Mouse (Mus musculus) urinary bladder, postnatal 25 days (tissue): Measurements from ENCODE around the gene Nucks1.

ENCODE experiments used
- DNase-seq: peaks from one replicate; pipeline ENCODE4 v3.0.0; 2022; ENCODE audit warnings: low spot score

Gene Nucks1

DNA sequence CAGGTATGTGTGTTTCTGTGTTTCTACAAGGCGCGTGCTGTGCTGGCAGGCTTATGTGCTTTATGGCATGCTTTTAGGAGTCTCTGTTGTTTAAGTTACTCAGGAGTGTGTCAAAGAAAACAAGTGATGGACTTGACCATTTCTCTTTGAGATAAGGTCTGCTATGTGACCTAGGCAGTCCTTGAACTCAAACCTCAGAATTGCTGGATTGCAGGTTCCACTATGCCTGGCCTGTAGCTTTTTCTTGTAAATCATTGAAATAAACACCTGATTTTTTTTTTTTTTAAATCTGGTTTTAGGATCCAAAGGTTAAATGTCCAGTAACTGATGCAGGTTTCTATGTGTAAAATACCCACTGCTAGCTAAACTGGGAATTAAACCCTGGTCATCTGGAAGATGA lies 8.7 kb downstream of the Nucks1 start:
- no peak for DNase-seq

DNA sequence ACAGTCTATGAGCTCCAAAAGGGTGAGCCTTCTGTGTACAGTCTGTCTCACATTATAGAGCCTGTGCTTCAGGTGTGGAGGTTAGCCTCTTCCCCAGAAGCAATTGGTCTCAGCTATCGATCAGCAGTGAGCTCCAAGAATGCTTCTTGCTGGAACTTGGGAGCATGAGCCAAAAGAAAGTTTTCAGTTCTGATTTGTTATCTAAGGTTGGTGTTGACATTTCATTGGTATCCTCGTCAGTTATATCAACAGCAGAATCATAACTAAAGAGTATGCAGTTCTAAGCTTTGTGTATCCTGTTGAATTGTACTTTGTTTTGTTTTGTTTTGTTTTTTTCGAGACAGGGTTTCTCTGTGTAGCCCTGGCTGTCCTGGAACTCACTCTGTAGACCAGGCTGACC lies 11.8 kb downstream of the Nucks1 start:
- DNase-seq, result no peak

DNA sequence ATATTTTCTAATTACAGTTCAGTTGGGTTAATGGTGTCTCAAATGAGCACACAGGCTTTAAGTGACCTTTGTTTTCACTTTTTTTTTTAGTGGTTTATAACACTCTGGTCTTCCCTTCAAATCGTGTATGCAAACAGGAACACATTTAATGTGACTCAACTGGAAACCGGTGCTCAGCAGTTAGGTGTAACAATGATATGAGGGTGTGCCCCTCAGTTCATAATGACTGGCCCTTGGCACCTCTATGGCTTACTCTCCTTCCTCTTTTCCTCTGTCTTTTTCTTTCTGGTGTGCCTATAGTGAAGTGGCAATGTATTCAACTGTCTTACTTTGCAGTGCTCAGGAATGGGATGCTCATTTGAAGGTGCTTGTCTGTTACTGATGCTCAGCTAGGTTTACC lies 23.1 kb downstream of the Nucks1 start:
- no peak for DNase-seq

DNA sequence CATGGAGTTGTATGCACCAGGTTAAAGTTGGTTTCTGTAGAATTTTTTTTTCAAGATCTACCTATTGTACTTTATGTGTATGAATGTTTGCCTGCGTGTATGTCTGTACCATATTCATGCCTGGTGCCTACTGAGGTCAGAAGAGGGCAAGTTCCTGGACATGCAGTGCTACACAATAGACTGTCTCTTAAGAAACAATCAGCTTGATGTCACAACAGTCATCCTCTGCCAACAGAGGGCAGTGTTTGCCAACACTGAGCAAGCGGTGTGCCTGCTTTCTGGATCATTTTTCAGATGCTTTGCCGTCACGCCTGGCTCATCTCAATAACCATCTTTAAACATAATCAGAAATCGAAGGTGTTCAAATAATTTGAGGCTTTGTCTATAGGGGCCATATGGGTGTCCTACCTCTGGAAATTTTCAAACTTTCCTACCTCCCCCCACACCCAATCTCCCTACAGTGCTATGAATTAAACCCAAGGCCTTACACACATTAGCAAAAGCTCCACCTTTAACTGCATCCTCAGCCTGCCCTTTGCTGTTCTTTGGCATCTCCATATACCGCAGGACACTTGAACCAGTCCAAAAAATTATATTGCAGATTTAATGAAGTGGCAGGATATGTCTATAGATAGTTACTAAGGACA lies 27.4 kb downstream of the Nucks1 start:
- peak; percentile 48 for DNase-seq

DNA sequence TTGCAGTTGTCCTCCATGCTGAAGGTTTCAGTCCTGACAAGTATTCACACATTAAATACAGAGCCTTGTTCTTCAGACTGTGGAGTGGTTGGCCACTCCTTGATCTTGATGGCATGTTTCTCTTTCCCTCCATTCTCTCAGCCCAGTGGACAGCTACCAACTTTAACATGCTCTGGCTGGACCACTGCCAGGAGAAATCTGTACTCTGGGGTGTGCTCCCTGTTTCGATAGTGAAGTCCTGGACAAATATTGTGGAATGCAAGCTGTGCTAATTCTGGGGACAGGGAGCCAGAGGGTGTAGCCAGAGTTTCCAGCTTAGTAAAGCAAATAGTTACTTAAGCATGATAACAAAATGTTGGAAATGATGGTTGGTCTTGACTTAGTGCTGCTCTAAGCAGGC lies 28.5 kb downstream of the Nucks1 start:
- peak; percentile 16 for DNase-seq

DNA sequence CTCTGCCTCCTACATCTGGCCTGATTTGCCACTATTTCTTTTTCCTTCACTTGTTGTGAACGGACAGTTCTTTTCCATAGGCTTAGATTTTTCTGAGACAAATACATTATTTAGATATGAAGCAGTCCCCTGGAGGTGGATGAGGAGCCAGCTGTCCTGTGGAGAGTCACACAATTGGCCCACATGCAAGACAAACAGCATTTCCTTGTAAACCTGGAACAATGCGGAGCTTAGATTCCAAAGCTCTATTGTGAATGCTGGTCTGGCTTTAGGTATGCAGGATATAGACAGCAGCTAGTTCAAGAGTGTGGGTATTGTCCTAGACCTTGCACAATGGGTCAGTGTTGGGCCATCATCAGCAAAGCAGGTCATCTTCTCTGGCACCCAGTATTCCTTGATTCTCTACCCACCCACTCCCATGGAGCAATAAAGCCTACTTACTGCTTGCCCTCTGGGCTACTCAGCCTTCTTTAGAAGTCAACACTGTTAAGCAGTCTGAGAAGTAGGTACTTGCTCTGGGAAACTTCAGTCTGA lies 30.4 kb downstream of the Nucks1 start:
- no peak for DNase-seq

DNA sequence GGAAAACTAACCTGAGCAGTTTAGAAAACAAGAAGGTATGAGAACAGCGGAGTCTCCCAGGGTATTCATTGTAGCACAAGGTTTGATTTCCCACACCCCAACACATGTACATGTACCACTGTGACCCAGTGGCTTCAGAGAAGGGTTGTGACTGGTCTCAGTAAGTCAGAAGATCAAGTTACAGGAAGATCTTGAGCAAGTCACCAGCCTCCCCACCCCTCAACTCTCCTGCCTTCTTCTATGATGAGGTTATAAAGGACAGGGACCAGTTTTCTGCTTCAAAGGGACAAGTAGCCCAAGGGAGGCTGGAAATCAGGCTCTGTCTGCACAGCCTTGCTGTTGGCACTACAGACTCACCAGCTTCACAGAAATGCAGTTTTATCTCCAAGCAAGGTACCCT lies 31.2 kb downstream of the Nucks1 start:
- DNase-seq, result no peak

DNA sequence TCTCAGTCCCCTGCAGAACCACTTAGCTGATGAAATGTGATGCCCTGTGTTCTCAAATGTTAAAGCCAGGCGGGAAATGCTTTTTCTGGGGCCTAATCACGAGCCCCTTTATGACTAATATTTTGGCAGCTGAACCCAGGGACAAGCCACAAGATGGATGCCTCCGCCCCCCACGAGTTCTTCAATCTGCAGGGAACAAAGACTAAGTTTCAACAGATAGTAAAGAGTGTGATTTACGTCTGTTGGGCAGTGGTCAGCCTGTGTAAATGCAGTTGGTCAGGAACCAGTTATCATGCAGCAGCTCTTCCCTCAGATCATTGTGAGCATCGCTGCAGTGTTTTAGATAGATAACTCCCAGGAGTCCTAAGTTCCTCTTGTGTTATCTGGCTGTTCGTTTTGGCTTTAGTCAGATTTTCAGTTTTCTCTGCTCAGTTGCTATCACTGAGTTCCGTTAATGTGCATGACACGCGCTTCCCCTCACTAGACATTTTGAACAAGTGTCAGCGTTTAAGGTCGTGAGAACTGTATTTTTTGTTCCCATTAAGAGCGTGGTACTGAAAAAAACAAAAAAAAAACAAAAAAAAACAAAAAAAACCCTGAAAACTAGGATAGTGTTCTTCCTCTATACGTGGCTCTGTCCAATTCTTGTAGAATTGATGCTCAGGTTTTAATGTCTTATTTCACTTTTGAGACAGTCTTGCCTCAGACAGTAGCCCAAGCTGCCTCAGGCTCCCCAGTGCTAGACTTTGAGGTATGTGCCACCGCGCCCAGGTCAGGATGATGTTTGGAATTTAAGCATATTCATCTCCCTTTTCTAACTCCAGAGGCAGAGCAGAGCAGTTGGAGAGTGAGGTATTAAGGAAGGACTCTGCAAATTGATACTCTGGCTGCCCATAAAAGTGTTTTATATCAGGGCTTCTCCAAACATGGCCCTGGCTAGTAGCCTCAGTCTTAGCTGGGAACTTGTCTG lies 32.6 kb downstream of the Nucks1 start:
- DNase-seq, result no peak

DNA sequence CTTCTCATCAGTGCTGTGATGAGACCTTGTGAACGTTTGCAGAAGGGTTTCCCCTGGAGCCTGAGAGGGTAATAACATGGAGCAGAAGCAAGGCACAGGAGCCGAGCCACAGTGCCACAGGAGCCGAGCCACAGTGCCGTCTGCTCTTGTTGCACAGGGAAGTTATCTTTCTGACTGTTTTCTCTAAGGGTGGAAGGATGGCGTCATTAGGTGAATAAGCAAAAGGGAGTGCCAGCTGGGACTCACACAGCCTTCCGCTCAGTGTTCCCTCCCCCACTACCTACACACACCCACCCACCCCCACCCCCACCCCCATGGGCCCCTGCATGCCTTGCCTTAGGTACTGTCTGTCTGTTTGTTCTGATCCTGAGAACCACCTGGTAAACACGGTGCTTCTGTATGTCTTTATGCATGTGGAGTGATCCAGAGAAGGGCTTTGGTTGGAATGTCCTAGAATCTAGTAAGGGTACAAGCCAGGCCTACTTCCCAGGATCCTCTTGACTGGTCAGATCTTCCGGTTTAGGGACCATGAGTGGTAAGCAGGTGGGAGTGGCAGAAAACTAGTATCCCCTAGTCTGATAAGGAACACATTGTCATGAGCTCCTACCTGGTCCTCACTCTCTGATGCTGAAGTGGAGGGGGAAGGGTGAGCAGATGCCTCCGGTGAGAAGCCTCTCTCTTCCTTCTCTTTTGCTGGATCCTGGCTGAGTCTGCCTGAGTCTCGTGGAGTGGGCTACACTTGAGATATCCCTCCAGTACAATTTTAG lies 35.5 kb downstream of the Nucks1 start:
- DNase-seq, result no peak

DNA sequence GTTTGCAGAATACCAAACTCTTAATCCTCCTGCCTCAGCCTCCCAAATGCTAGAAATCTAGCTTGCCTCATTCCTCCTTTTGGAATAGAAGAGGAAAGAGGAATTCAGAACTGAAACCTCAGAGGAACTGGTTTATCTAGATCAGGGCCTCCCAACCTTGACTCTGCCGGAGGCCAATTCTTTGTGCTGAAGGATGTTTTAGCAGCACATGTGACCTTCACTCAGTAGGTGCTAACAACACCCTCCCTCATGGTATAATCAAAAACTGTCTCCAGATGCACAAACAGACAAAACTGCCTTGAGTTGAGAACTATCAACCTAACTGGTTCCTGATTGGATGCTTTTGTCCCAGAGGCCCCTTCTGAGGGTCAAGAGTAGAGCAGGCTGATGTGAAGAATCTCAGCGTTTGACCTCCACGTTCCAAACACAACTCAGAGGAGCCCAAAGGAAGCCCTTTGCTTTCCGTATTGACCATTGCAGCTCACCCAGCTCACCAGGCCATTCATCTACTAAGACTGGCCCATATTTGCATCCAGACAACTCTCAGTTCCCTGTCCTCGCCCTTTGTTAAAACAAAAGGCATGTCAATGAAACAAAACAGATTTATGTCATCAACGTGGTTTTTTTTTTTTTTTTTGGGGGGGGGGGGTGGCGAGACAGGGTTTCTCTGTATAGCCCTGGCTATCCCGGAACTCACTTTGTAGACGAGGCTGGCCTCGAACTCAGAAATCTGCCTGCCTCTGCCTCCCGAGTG lies 36.3 kb downstream of the Nucks1 start:
- no peak for DNase-seq

DNA sequence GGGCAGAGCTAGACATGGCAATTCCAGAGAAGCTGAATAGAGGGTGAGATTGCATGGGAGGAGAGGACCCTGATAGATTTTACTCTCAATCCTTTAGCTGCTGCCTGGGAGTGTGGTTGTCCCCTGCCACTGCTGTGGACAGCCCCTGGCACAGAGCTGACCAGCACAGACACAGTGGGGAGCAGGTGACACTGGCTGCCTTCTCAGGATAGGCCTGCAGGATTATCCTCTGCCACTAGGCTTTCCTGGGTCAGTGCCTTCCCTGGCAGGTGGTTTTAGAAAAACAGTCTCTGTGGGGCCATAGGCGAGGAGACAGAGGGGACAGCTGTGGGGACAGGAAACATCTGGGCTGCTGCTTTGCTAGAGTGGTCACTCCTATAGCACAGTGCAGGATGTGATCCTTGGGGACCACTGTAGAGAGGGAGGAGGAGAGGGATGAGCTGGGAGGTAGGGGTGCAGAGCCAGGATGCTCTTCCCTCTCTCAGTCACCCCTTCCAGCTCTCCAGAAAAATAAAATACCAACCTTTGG lies 37.7 kb downstream of the Nucks1 start:
- no peak for DNase-seq

DNA sequence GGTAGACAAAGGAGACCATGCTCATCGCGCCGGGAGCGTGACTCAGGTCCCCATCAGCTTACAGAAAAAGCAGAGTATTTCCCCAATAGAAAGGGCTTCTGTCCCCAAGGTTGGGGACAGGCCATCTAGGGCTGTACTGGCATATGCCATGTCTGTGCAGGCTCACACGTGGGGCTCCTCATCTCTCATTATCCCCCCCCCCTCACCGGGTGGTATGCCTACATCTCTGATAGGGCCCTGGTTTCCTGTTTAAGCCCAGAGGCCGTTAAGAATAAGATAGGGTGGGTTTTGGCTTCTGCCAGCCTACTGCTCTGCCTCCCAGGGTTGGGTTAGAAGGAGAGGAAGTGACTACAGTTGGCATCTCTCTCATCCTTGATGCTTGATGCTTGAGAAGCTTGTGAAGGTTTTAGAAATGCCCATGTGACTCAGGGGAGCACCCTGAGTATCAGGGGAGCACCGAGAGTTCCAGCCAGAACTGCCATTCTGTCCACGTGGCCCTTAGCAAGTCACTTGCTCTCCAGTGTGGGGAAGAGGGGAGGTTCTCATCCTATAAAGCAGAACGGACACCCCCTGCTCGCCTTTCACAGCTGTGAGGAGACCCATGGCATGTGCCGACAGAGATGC lies 44.0 kb downstream of the Nucks1 start:
- DNase-seq, result no peak

DNA sequence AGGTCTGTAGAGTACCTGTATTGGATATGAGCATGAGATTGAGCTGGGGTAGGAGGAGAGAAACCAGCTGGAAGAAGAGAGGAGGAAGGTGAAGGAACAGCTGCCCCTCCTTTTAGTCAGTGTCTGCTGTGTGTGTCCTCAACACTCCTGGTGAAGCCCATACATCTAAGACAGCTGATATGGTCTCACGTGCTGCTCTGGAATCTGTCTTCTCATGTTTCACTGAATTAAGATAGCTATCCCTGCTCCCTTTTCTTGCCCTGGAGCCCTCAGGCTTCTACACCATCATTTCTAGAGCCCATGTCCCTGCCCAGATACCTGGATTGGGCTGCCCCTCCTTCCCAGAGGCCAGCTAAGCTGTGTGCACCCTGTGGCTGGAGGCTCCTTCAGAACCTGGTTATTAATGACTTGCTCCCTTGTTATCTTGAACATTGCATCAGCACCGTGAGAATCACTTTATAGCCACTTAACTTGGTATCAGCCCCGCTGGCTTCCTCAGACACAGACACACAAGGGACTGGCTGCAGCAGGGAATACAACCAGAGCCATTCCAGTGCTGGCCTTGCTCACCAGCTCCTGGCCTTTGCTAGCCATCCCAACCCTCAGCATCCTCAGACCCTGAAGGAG lies 44.9 kb downstream of the Nucks1 start:
- DNase-seq, result no peak

DNA sequence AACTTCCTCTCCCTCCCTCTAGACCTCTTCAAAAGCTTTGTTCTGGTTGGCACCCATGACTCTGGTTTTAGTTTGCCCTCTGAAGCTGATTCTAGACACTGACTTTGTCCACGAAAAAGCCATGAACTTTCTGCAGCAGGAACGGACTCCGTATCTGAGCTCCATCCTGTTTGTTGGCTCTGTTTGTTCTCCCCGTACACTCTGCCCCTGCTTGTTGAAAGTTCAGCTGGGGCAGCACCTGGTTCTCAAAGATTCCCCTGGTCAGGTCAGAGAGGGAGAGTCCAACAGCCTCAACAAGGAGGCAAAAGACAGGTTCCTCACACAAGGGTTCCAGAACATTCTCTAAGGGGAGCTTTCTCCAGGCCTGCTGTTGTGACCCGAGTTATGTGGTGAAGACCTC lies 47.1 kb downstream of the Nucks1 start:
- DNase-seq, result no peak

DNA sequence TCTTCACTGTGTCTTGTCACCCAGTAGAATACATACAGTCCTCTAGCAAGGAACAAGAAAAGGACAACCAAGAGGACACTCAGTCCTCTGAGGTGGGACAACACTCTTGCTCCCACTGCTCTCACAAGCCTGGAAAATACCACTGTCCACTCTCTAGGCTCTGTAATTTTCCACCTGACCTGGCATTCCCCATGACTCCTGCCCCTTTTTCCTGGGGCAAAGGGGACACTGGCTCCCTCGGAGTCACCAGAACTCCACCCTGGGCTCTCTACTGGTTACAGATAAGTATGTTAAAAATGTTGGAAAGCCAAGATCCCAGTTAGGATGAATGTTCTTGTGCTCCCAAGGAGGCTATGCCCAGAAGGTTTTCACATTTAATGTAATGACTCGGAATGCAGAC lies 50.7 kb downstream of the Nucks1 start:
- no peak for DNase-seq

DNA sequence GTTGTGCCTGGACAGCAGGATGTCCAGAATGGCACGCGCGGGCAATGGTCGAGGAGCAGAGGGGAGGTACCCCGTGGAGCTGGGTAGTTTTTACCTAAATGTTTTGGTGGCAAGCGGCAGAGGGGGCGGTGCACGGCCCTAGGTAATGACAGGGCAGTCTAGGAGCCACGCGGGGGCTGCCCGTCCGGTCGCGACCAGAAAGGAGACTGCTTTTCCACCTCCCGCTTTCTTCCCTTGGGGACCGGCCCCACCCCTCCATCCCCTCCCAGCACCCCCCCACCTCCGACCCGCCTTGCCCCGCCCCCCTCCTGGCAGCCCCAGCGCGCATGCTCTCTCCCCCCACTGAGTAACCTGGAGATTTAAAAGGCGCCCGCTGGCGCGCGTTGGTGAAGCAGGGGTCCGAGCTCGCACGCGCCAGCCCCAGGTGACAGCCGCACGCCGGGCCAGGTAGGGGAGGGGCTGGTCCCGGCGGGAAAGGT lies 52.3 kb downstream of the Nucks1 start, which contains the start of gene Slc45a3:
TSS of gene Slc45a3 (plus strand) at position 362 of the 479 bp plus-strand sequence.
- DNase-seq, result peak; percentile 55

DNA sequence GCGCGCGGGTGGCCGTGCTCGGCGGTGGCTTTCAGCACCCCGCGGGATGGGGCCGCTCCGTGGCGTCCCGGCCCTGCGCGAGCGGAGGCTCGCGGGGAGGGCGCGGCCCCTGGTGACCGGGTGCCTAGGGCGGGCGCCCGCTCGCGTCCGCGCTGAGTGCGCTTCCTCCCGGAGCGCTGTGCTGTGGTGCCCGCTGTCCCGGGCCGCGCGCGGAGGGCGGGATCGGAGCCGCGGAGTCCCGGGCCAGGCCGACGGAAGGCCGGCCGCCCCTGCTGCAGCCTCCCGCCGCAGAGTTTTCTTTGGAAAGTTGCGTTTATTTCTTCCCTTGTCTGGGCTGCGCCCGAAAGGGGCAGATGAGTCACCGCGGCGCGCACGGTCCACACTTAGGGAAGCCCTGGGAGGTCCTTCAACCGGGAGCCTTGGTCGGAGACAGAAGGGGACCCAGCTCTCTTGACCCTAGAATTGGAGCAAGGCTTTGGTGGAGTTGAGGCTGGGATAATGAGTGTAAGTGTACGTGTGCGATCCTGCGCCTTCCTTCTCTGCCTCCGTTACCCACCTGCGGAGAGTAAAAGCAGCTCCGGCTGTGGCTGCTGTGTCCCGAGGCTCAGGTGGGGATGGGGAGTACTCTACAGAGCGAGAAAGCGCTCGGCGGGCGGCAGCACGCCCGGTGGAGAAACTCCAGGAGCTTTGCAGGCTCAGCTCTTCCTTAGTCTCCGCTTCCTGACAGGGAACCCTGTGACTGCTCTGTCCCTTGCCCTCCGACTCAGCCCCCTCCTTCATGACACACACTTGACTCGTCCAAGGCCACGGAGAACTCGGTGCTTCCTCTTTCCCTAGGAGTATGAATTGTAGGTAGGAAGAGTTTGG lies 53.0 kb downstream of the Nucks1 start:
- no peak for DNase-seq

DNA sequence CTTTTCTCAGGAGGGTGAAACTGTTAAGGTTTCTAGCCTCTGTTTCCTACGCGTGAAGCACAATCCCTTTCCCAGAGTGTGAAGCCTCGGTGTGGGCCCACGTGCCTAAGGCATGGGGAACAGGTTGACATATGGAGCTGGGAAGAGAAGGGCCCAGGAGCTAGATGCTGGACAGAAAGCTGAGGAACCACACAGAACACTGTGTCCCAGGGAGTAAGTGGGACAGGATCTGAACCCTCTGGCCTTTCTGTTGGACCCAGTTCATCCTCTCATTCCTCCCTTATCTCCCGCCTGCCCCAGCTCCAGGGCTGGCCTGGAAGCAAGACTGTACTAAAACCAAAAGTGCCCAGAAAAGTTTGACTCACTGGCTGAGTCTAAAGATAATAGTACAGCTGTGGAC lies 53.8 kb downstream of the Nucks1 start:
- no peak for DNase-seq

DNA sequence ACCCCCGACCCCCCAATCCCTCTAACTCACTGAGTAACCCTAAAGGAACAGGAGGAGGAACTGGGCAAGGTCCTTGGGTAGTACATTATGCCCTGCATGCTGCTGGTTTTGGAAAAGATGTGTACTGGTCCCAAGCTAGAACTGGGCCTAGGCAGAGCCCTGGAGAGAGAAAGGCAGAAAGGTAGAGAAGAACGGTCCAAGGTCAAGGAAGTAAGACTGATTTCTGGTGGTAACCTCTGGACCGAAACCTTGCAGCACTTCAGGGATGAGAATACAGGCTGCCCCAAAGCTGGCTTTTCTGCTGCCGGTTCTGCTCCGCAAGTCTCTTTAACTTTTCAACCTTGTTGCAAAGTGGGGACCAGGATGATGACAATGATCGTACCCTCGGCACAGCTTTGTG lies 54.2 kb downstream of the Nucks1 start:
- no peak for DNase-seq
